Mouse (Mus musculus) liver, adult (tissue): ENCODE results near the gene Eif1.

ENCODE experiments used
- GATA4 ChIP-seq: IDR thresholded peaks from 2 replicates; pipeline ENCODE4 v1.6.1; 2014; ENCODE audit warnings: mild to moderate bottlenecking, low read length; ENCODE audit not compliant: insufficient replicate concordance

The Eif1 gene

DNA sequence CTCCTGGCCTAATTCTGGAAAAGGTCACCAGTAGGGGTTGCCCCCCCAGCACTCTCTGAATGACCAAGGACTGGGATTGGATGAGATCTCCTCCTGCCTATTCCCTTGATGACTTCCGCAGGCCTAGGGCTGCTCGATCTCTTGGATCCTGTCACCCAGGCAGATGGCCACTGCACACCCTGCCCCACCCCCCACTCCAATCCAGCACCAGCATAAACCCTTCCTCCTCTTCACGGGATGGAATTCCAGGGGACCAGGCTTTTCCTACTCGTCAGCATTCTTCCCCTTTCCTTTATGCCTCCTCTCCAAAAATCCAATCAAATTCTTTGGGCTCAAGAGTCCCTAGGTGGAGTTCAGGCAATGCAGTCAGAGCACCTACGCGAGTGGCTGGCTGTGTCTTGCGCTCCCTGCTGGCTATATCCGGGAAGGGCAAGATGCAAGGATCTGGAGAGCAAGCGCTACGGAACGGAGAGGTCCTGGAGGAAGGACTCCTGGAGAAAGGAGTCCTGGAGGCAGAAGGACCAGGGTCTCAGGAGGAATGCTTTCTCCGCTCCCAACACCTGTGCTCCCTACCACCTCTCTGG, 43.4 kb downstream of the Eif1 start:
- TF ChIP-seq GATA4 = no peak

GRCm38 (mm10) chr11:100369145-100369544, 49.5 kb downstream of the Eif1 start:
- TF ChIP-seq GATA4 = no peak

DNA sequence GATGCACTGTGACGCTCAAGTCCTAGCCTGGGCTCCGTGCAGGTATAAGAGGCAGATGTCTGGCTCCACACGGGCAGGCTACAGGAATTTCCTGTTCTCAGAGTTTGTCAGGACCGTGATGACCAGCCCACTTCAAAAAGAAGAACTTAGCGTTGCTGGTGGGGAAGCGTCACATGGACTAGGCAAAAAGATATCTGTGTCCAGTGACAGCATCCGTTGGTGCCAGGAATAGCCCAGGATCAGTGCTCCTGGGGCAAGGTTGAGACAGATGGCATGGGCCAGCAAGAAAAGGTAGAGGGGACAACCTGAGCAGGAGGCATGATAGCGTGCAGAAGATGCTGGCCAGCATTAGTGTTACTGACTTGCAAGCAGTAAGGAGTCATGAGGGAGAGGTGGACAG, 50.1 kb downstream of the Eif1 start:
- no peak for TF ChIP-seq GATA4
